Mouse (Mus musculus) CH12.LX (cell line): ENCODE results near the gene Fli1. TPM values are rescaled to one million over a fixed set of nuclear protein-coding genes. Genes with fewer than 3 reads are reported as not detected.

ENCODE experiments used
- DNase-seq: peaks from one replicate; pipeline ENCODE4 v3.0.0-alpha.2; 2013; ENCODE audit errors: extremely low read depth
- H3K27ac ChIP-seq: 2 replicates; pipeline ENCODE4 v1.5.1; 2012; ENCODE audit warnings: low read depth, mild to moderate bottlenecking, control low read depth, moderate library complexity; ENCODE audit not compliant: insufficient read depth
- H3K27me3 ChIP-seq: replicated peaks from 2 replicates; pipeline ENCODE3; 2012; ENCODE audit warnings: inconsistent platforms
- H3K36me3 ChIP-seq, 2 experiments: replicated peaks in 1 of 2; 2 replicates each; pipeline versions ENCODE3 to v1.6.1; 2012; ENCODE audit warnings: inconsistent platforms in 1 of 2, low read length in 1 of 2, mild to moderate bottlenecking in 1 of 2, mixed read lengths in 1 of 2, moderate library complexity in 1 of 2; ENCODE audit not compliant: control insufficient read depth in 1 of 2, insufficient read depth in 1 of 2
- H3K4me1 ChIP-seq, 2 experiments: 2 replicates each; pipeline ENCODE4 v1.6.1; 2012; ENCODE audit warnings: inconsistent platforms in 1 of 2, moderate library complexity in 1 of 2; ENCODE audit not compliant: insufficient read depth in 2 of 2, control insufficient read depth in 1 of 2
- H3K4me2 ChIP-seq: 2 replicates; pipeline ENCODE4 v1.6.1; 2012; ENCODE audit warnings: low read depth, mild to moderate bottlenecking, control low read depth; ENCODE audit not compliant: poor library complexity, insufficient read depth, severe bottlenecking
- H3K4me3 ChIP-seq, 3 experiments: fragments of 150-350 bp in 1 of 3; sonication (generic) in 1 of 3; replicated peaks in 1 of 3; 2 replicates each; pipeline versions ENCODE3 to v1.5.1; 2011 to 2012; ENCODE audit warnings: low read depth in 2 of 3, low read length in 2 of 3, mild to moderate bottlenecking in 2 of 3, moderate library complexity in 2 of 3, control low read depth in 1 of 3, improper control_type of control experiment in 1 of 3, inconsistent platforms in 1 of 3, mixed read lengths in 1 of 3; ENCODE audit not compliant: poor library complexity in 1 of 3
- H3K79me2 ChIP-seq: replicated peaks from 2 replicates; pipeline ENCODE4 v1.6.1; 2012; ENCODE audit warnings: mild to moderate bottlenecking, moderate library complexity; ENCODE audit not compliant: control insufficient read depth, poor library complexity, insufficient read depth, severe bottlenecking; ENCODE audit errors: extremely low read depth
- H3K9ac ChIP-seq: 2 replicates; pipeline ENCODE4 v1.6.1; 2012; ENCODE audit warnings: low read depth, mild to moderate bottlenecking, control low read depth, moderate library complexity; ENCODE audit not compliant: insufficient read depth
- H3K9me3 ChIP-seq: replicated peaks from 2 replicates; pipeline ENCODE3; 2012; ENCODE audit warnings: low read length, inconsistent platforms, mixed read lengths
- BHLHE40 ChIP-seq: IDR thresholded peaks from 2 replicates; pipeline ENCODE4 v1.6.1; 2011; ENCODE audit warnings: mild to moderate bottlenecking, low read depth, low read length, improper control_type of control experiment
- E2F4 ChIP-seq: IDR thresholded peaks from 2 replicates; pipeline ENCODE4 v1.6.1; 2011; ENCODE audit warnings: low read depth, low read length, improper control_type of control experiment; ENCODE audit not compliant: insufficient replicate concordance
- EP300 ChIP-seq: IDR thresholded peaks from 2 replicates; pipeline ENCODE4 v1.6.1; 2011; ENCODE audit warnings: low read length, improper control_type of control experiment
- GABPA ChIP-seq: IDR thresholded peaks from 2 replicates; pipeline ENCODE4 v1.6.1; 2012; ENCODE audit warnings: low read depth, low read length, improper control_type of control experiment, inconsistent platforms; ENCODE audit not compliant: insufficient replicate concordance
- JUN ChIP-seq: IDR thresholded peaks from 2 replicates; pipeline ENCODE4 v1.6.1; 2011; ENCODE audit warnings: low read depth, mild to moderate bottlenecking, low read length, improper control_type of control experiment, moderate library complexity; ENCODE audit not compliant: insufficient read depth
- MAFK ChIP-seq: IDR thresholded peaks from 2 replicates; pipeline ENCODE4 v1.6.1; 2011; ENCODE audit warnings: low read length, improper control_type of control experiment; ENCODE audit not compliant: insufficient replicate concordance
- MAX ChIP-seq: IDR thresholded peaks from 2 replicates; pipeline ENCODE4 v1.6.1; 2011; ENCODE audit warnings: low read length, improper control_type of control experiment
- MAZ ChIP-seq: IDR thresholded peaks from 2 replicates; pipeline ENCODE4 v1.6.1; 2012; ENCODE audit warnings: low read depth, mild to moderate bottlenecking, inconsistent platforms, low read length, improper control_type of control experiment, moderate library complexity
- MEF2A ChIP-seq: IDR thresholded peaks from 2 replicates; pipeline ENCODE4 v1.6.1; 2014; ENCODE audit warnings: low read depth, mild to moderate bottlenecking, inconsistent platforms, low read length, improper control_type of control experiment, borderline replicate concordance
- MXI1 ChIP-seq: IDR thresholded peaks from 2 replicates; pipeline ENCODE4 v1.6.1; 2011; ENCODE audit warnings: mild to moderate bottlenecking, low read depth, low read length, improper control_type of control experiment
- NELFE ChIP-seq: IDR thresholded peaks from 2 replicates; pipeline ENCODE4 v1.6.1; 2011; ENCODE audit warnings: low read depth, low read length, improper control_type of control experiment
- NRF1 ChIP-seq: IDR thresholded peaks from 2 replicates; pipeline ENCODE4 v1.6.1; 2014; ENCODE audit warnings: low read depth, mild to moderate bottlenecking, inconsistent platforms, low read length, improper control_type of control experiment, moderate library complexity
- PAX5 ChIP-seq: IDR thresholded peaks from 2 replicates; pipeline ENCODE4 v1.6.1; 2012; ENCODE audit warnings: low read length, inconsistent platforms, mixed read lengths
- RCOR1 ChIP-seq: conservative IDR thresholded peaks from 2 replicates; pipeline ENCODE4 v1.6.1; 2012; ENCODE audit warnings: low read depth, mild to moderate bottlenecking, inconsistent platforms, low read length, improper control_type of control experiment
- SIN3A ChIP-seq: IDR thresholded peaks from 2 replicates; pipeline ENCODE4 v1.6.1; 2012; ENCODE audit warnings: low read length, improper control_type of control experiment, inconsistent platforms
- UBTF ChIP-seq: IDR thresholded peaks from 2 replicates; pipeline ENCODE4 v1.6.1; 2012; ENCODE audit warnings: low read depth, mild to moderate bottlenecking, inconsistent platforms, low read length, improper control_type of control experiment, moderate library complexity
- USF1 ChIP-seq: IDR thresholded peaks from 2 replicates; pipeline ENCODE4 v1.6.1; 2014; ENCODE audit warnings: low read depth, mild to moderate bottlenecking, inconsistent platforms, low read length, improper control_type of control experiment
- ZKSCAN1 ChIP-seq: IDR thresholded peaks from 2 replicates; pipeline ENCODE4 v1.6.1; 2012; ENCODE audit warnings: low read depth, inconsistent platforms, low read length, improper control_type of control experiment, borderline replicate concordance
- ZMIZ1 ChIP-seq: IDR thresholded peaks from 2 replicates; pipeline ENCODE4 v1.6.1; 2012; ENCODE audit warnings: low read depth, mild to moderate bottlenecking, inconsistent platforms, low read length, improper control_type of control experiment
- ZNF384 ChIP-seq: IDR thresholded peaks from 2 replicates; pipeline ENCODE4 v1.6.1; 2012; ENCODE audit warnings: low read depth, low read length, improper control_type of control experiment, inconsistent platforms
- dilution Hi-C: fragments of 300-500 bp; cut with MboI; formaldehyde crosslinking; loops from 2 replicates; pipeline ENCODE4 v1.14.3; 2020; ENCODE audit warnings: low sequenced_read_pairs; ENCODE audit not compliant: extremely low pct_unique_long_range_greater_than_20kb, extremely low pct_ligation_motif_present
- in situ Hi-C: fragments of 300-500 bp; cut with MboI; formaldehyde crosslinking; loops from 3 replicates; pipeline ENCODE4 v1.14.3; 2019; ENCODE audit warnings: low sequenced_read_pairs, low pct_ligation_motif_present, low pct_unique_long_range_greater_than_20kb, mixed read lengths
- polyA plus RNA-seq: library from polyadenylated mRNA; unstranded; fragments of >175 nt; gene quantifications from 2 replicates; pipeline ENCODE4 v1.2.1, GENCODE M21; 2012; ENCODE audit warnings: low read depth; ENCODE audit not compliant: insufficient read length
- total RNA-seq, 2 experiments: library from RNA; depleted of rRNA; stranded (reverse); fragments of 300-350 nt in 1 of 2; fragments of >200 nt in 1 of 2; gene quantifications; 2 replicates each; pipeline ENCODE4 v1.2.3; 2012 to 2014

Fli1 gene
- total and polyA plus RNA-seq, 3 experiments = 20.3 to 29.3 (median 20.8) TPM

DNA sequence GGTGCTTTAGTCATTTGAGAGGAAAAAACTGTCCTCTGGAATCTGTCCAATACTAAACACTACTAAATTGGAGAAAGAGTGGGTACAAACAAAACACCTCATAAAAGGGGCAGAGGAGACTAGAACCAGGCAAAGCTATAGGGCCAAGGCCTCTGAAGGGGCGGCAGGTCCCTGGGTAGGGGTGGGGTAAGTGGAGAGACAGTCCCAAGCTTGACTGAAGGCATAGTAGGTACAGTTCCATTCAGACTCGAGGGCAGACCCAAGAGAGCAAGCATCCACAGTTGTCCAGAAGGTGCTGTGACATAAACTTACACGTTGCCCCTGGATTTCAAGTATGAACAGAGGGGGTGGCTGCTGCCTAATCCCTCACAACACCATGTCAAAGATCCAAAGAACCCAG is 99.5 kb downstream of the Fli1 start:
- DNase-seq = no peak
- H3K27ac ChIP-seq = no peak overlapping the region
- H3K4me3 ChIP-seq = no peak overlapping the region
- H3K27me3 ChIP-seq = no peaks in the 10 kb centered on the region
- H3K4me1 ChIP-seq = peaks cover 3 to 31% of the 10 kb centered on the region in 2 experiments
- no peaks in the 10 kb centered on the region for H3K9me3 ChIP-seq
- peaks cover 36 to 79% of the 10 kb centered on the region in 2 experiments for H3K36me3 ChIP-seq
- H3K9ac ChIP-seq = no peak overlapping the region
- no peak for TF ChIP-seq UBTF
- TF ChIP-seq NELFE = no peak
- TF ChIP-seq GABPA = no peak
- TF ChIP-seq SIN3A = no peak
- no peak for TF ChIP-seq MAX
- TF ChIP-seq E2F4 = no peak
- TF ChIP-seq USF1 = no peak
- no peak for TF ChIP-seq MAFK
- H3K79me2 ChIP-seq = no peaks in the 10 kb centered on the region
- H3K4me2 ChIP-seq = no peak overlapping the region
- dilution Hi-C loops (no loop called here), in situ Hi-C loops (no loop called here)

DNA sequence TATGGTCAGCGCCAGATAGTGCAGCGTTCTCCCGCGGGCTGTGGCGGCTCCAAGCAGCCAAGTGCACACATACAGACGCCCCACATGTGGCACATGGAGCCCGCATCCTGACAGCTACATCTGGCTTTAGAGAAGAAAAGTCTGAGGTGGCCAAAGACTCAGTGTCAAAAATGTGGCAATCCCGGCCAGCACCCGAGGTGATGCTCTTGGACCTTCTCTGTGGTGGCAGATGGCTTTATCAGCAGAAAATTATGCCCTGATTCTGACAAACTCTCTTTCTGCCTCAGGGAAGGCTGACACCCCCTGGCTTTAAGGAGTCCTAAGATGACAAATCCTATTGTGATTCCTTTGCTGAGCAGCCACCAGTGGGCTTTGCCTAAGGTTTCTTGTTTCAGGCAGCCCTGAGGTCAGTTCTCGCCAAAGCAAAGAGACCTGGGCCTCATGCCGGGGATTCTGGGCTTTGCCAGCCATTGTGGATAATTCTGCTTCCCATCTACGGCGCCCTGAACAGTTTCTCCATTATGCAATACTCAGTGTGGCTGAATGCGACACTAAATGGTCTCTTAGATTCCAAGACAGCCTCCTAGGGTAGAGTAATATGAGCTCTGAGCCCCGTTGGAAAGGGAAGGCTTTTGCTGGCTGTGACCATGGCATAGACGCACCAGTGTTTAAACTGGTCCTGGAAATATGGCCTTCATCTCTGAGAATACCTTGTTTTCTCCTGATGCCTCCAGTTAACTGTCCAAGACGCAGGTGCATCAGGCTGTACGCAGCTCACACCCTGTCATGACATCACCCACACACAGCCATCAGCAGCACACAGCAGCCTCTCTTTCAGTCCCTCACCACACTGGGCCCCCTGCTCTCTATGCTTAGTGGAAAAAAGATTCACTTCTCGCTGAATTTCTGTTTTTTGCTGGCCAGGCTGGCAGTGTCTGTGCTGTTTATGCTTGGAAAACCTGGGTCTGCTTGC is 108.1 kb downstream of the Fli1 start:
- H3K79me2 ChIP-seq = no peaks in the 10 kb centered on the region
- 0 out of 4 replicates have a peak, but pooled peaks cover 0 to 2% of the 10 kb centered on the region in 2 experiments for H3K4me1 ChIP-seq
- no peak overlapping the region for H3K27ac ChIP-seq
- H3K27me3 ChIP-seq = no peaks in the 10 kb centered on the region
- H3K9me3 ChIP-seq = no peaks in the 10 kb centered on the region
- H3K36me3 ChIP-seq = peaks cover 41 to 95% of the 10 kb centered on the region in 2 experiments
- H3K9ac ChIP-seq = no peak overlapping the region
- DNase-seq = no peak
- no peak overlapping the region for H3K4me3 ChIP-seq
- H3K4me2 ChIP-seq = no peak overlapping the region
- dilution Hi-C loops = no loop called here
- in situ Hi-C loops = no loop called here
- no peak for TF ChIP-seq ZNF384
- TF ChIP-seq NELFE = no peak
- TF ChIP-seq PAX5 = no peak
- no peak for TF ChIP-seq MAX
- TF ChIP-seq MXI1 = no peak
- no peak for TF ChIP-seq RCOR1
- no peak for TF ChIP-seq NRF1
- no peak for TF ChIP-seq MAZ
- no peak for TF ChIP-seq JUN
- no peak for TF ChIP-seq MEF2A
- no peak for TF ChIP-seq ZMIZ1
- TF ChIP-seq BHLHE40 = no peak
- TF ChIP-seq ZKSCAN1 = no peak
- no peak for TF ChIP-seq GABPA
- TF ChIP-seq EP300 = no peak
- TF ChIP-seq, all 38 proteins: peak for 0
